Mouse (Mus musculus): ENCODE data around the gene Atp5c1. TPM values are rescaled to one million over a fixed set of nuclear protein-coding genes. Genes with fewer than 3 reads are reported as not detected.

Atp5c1 gene
- total RNA-seq, 2 experiments from 2014 or later = 229 to 242 TPM

DNA sequence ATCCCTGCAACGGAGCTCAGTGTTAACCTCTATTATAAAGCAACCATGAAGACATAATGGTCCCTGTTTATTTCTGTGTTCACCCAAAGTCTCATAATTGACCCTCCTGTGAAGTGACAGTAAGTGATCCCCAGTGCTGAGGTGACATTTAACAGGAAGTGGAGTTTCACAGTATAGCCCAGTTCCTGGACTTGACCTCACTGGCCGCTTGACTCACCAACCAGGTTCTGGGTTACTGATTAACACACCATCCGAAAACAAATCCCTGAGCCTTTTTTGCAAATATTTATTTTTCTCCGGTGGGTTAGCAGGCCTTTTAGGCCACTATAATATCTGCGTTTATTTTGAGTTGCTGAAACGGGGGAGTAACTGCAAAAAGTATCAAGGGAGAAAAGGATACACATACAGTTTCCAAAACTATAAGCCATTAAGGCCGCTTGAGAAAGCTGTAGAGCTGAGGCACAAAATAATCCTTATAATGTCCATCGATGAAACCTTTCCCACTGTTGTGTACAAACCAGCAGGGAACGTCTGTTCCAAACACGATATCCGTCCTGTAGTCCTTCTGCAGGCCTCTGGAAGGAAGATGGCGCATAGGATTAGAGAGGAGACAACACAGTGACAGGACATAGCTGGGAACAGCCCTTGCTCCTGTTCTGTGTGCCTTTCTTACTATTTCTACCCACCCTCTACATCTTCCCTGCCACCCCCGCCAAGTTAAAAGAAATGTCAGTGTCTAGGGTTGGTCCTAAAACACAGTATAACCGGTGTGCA lies 14.2 kb upstream of the Atp5c1 start:
- TF ChIP-seq CTCF (IDR thresholded peaks at IDR 0.05) = no peak
- intact Hi-C loops (cut with DNase I) = loop anchor here (5.0 kb wide), 1 partner anchor 1417 kb away; no protein-coding TSS in a partner anchor
- H3K27ac ChIP-seq = no peak overlapping the region
- no peak overlapping the region for H3K4me3 ChIP-seq
- DNase-seq (ENCODE audit: extremely low spot score in 1 of 2, low spot score in 2 of 2) = no peak

DNA sequence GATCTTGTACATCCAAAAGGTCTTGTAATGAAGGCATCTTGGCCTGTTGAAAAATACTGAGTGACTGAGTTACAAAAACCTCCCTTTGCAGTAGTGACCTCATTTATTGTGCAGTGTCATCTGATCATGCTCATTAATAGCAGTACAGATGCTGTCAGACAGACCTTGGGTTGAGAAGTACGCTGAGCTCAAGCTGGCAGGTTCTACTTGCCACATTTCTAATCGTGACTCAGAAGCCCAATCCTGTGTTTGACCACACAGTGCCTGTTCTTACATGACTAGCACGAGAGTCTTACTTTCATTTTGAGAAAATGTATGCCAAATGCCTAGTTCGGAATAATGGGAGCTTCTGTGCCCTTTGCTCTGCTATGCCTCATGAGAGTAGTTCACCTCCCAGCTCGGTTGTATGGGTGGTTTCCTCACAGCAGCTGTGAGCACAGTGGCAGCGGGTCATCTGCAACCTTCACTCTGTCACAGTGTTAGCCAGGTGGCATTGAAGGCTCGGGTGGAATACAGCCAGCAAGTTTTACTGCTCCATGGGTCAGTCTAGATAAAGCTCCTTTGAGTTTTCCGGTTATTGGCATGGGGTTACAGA lies 7.0 kb upstream of the Atp5c1 start:
- intact Hi-C loops (cut with DNase I) = no loop called here
- H3K4me3 ChIP-seq = no peak overlapping the region
- no peak for DNase-seq (ENCODE audit: extremely low spot score in 1 of 2, low spot score in 2 of 2)
- no peak for TF ChIP-seq CTCF (IDR thresholded peaks at IDR 0.05)
- H3K27ac ChIP-seq = no peak overlapping the region

DNA sequence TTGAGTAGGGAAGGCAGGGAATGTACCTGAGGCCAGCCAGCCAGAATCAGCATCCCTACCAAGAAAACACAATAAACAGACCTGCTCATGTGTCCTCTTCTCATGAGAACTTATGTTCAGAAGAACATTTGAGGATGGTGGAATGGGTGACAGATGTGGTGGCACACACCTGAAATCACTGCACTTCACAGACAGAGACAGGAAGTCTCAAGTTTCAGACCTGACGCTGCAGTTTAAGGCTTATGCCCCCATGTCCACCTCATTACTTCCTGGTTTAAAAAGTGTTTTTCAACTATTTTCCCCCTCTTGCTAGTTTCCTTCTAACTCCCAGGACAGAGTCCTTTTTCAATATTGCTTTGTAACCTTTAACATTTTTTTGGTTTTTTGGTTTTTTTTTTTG lies 2.4 kb upstream of the Atp5c1 start:
- Histone ChIP-seq H3K4me3 (no peak overlapping the region), H3K27ac (no peak overlapping the region)
- no peak for DNase-seq (ENCODE audit: extremely low spot score in 1 of 2, low spot score in 2 of 2)
- intact Hi-C loops (cut with DNase I) = no loop called here
- TF ChIP-seq CTCF (IDR thresholded peaks at IDR 0.05) = no peak

DNA sequence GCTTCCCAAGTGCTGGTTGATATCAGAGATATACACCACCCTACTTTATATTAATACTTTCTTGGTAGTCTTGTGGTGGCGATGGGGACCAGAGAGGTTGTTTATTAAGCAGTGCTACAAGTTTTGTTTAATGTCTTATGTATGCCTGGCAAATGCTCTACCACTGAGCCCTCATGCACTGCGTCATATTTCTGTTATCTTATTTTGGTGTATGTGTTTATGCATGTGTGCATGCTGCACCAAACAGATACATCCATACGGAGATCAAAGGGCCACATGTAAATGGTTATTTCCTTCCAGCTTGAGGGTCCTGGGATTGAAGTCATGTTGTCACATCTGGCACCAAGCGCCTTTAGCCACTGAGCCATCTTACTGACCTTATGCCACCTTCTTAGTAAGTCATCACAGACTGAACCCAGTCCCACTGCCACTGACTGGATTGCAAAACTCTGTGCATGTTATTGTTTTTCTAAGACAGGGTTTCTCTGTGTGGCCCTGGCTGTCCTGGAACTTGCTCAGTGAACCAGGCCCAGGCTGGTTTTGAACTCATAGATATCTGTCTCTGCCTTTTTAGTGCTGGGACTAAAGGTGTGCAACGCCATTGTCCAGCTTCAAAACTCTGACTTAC lies 1.3 kb upstream of the Atp5c1 start:
- intact Hi-C loops (cut with DNase I) = no loop called here
- Histone ChIP-seq H3K4me3 (peak overlapping the region; percentile 74), H3K27ac (no peak overlapping the region)
- TF ChIP-seq CTCF (IDR thresholded peaks at IDR 0.05) = no peak
- DNase-seq (ENCODE audit: extremely low spot score in 1 of 2, low spot score in 2 of 2) = no peak

DNA sequence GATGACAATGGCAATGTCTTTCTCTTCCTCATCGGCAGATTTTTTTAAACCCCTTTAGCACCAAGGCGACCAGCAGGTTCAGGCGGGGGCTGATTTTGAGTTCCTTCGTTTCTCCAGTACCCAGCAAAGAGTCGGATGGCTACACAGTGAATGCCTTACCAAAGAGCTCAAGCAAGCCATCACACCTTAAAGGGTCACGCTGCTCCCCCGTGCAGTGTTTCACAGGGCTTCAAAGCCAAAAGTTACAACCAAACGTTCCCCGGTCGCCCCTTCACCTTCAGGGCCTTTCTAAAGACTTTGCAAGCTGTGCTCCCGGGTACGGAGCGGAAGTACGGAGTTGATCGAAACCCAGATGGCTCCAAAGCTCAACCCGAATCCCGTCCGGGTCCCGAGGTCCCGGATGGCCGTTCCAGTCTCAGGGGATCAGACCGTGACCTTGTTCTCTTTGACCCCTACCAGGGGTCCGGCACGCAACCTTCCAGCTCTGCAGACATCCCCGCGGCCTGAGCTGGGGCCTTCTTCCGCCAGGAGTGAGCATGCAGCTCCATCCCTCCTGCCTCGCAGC lies 483 bp downstream of the Atp5c1 start:
- intact Hi-C loops (cut with DNase I) = loop anchor here (1.0 kb wide), 1 partner anchor 32 kb away; the partner anchor contains the start of gene Taf3
- Histone ChIP-seq H3K4me3 (peak overlapping the region; percentile 74), H3K27ac (peak overlapping the region; percentile 100)
- peak in 1 of 2 experiments; percentile 19 for DNase-seq (ENCODE audit: extremely low spot score in 1 of 2, low spot score in 2 of 2)
- TF ChIP-seq CTCF (IDR thresholded peaks at IDR 0.05) = no peak

DNA sequence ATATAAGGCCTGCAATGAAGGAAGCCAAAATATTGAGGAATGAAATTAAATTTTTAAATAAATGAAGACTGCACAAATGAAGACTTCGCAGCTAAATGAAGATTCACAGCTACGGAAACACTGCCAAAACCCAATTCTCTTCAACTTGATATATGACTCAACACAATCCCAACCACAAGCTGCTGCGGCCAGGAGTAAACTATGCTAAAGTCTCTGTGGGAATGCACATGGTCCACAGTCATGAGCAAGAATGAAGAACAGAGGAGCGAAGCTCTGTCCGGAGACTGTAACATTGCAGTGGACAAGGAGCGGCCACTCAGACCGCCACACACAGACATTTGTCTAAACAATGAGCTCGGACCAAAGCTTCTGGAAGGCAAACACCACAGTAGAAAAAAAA lies 3.6 kb downstream of the Atp5c1 start:
- Histone ChIP-seq H3K27ac (no peak overlapping the region), H3K4me3 (no peak overlapping the region)
- intact Hi-C loops (cut with DNase I) = no loop called here
- DNase-seq (ENCODE audit: extremely low spot score in 1 of 2, low spot score in 2 of 2) = no peak
- no peak for TF ChIP-seq CTCF (IDR thresholded peaks at IDR 0.05)

DNA sequence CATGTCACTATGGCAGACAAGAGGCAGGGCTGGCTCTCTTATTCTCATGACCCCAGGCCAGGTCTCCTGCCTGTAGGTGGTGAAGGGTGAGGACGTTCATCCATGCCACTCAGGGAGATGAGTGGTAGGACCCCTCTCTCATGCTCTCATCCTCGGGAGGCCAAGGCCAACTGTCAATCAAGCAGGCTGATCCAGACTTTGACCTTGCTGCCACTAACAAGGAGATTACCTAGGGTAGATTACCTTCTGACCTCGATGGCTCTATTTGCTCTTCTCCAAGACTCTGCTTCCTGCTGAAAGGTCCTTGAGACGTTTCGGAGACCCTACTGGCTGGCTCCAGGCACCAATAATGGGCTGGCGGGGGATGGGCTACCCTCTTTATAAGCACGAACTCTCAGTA lies 5.8 kb downstream of the Atp5c1 start:
- intact Hi-C loops (cut with DNase I) = no loop called here
- TF ChIP-seq CTCF (IDR thresholded peaks at IDR 0.05) = no peak
- no peak for DNase-seq (ENCODE audit: extremely low spot score in 1 of 2, low spot score in 2 of 2)
- Histone ChIP-seq H3K27ac (no peak overlapping the region), H3K4me3 (no peak overlapping the region)

DNA sequence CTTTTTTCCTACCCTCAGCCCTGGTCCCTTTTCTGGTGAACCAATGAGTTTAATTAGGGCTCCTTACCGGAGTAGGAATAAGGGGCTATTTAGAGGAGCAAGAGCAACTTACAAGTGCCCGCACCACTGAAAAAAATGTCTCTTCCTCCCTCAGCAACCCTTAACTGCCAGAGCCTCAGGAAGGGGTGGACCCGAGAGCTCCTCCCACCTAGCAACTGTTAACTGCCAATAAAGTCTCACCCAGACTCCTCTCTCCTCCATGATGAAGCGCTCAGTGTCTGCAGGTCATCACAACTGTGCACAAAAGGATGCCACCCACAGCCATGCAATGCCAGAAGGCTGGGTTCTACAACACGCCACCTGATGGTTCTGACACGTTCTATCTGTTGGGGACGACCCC lies 8.6 kb downstream of the Atp5c1 start:
- DNase-seq (ENCODE audit: extremely low spot score in 1 of 2, low spot score in 2 of 2) = no peak
- no peak overlapping the region for H3K27ac ChIP-seq
- TF ChIP-seq CTCF (IDR thresholded peaks at IDR 0.05) = no peak
- H3K4me3 ChIP-seq = no peak overlapping the region
- intact Hi-C loops (cut with DNase I) = no loop called here

DNA sequence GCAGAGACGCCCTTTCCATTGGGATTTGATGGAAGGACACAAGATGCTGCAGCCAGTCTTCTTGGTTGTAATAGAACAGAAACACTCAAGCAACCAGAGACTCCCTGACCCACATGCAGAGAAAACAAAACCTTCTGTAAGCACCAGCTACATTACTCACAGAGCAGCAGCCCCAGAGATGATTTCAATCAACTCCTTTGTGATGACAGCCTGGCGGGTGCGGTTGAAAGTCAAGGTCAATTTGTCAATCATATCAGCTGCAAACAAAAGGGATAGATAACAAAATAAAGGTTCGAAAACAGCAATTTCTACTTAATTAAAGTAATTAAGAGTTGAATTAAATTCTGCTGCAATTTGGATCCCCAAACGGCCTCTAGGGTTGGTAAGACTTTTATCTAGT lies 21.5 kb downstream of the Atp5c1 start:
- no peak overlapping the region for H3K27ac ChIP-seq
- intact Hi-C loops (cut with DNase I) = no loop called here
- no peak overlapping the region for H3K4me3 ChIP-seq
- no peak for TF ChIP-seq CTCF (IDR thresholded peaks at IDR 0.05)
- DNase-seq (ENCODE audit: extremely low spot score in 1 of 2, low spot score in 2 of 2) = no peak

DNA sequence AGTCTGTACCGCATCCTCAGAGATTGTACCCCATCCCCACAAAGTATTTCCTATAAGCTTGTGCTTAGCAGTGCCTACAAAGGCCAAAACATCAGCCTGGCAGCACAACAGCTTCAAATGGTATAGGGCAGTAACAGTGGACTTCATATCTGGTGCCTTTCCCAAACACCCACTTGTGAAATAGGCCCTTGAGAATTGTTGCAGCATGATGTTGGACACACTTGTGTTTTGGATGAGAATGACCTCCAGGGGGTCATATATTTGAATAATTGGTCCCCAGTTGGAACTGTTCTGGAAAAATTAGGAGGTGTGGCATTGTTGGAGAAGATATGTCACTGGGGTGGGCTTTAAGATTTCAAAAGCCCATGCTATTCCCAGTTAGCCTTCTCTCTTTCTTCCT lies 28.3 kb downstream of the Atp5c1 start:
- intact Hi-C loops (cut with DNase I) = no loop called here
- TF ChIP-seq CTCF (IDR thresholded peaks at IDR 0.05) = no peak
- peak overlapping the region; percentile 70 for H3K27ac ChIP-seq
- H3K4me3 ChIP-seq = no peak overlapping the region
- no peak for DNase-seq (ENCODE audit: extremely low spot score in 1 of 2, low spot score in 2 of 2)

DNA sequence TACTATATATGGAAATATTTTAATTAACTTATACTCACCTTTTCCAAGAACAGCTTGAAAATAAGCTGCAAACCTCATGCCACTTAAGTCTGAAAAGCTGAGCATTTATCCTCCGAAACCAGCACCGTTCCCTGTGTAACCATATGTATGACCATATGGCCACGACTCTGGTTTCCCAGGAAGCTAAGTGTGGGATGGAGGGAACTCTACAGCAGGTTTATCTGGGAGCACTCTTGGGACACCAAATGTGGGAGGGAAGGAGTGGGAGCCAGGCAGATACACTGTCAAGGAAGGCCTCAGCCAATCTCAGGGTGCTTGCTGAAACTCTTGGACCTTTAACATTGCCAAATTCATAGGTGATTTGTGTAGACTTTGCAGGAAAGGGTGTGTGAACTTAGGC lies 29.4 kb downstream of the Atp5c1 start:
- Histone ChIP-seq H3K4me3 (no peak overlapping the region), H3K27ac (peak overlapping the region; percentile 70)
- TF ChIP-seq CTCF (IDR thresholded peaks at IDR 0.05) = no peak
- peak in 1 of 2 experiments; percentile 54 for DNase-seq (ENCODE audit: extremely low spot score in 1 of 2, low spot score in 2 of 2)
- intact Hi-C loops (cut with DNase I) = no loop called here

DNA sequence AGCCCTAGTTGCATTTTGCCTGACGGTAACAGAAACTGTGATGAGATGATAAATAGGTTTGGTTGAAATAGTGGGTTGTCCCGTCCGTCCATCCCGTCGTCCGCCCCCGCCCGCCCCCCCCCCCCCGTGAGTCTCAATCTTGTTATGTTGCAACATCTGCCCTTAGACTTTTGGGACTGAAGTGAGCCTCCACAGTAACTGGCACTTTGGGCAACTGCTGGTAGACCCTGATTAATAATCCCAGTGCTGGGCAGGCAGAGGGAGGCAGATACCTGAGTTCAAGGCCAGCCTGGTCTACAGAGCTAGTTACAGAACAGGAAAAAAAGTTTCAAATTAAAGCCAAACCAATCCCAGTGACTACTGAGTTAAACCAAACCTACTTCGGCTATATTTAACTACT lies 30.9 kb downstream of the Atp5c1 start:
- peak overlapping the region; percentile 15; the same call in 1 of the 2 replicates for H3K27ac ChIP-seq
- no peak for TF ChIP-seq CTCF (IDR thresholded peaks at IDR 0.05)
- intact Hi-C loops (cut with DNase I) = no loop called here
- DNase-seq (ENCODE audit: extremely low spot score in 1 of 2, low spot score in 2 of 2) = no peak
- peak overlapping the region; percentile 64 for H3K4me3 ChIP-seq
